In genomic region chr8:113190537-113190936, GRCm38 (mm10) we compare ENCODE assay signal across 7 mouse cellular contexts.
"Had no signal": no experiment of that assay in that cellular context is flagged by ENCODE, and none has a peak within 500 bp of the region (broad histone marks: within the 10 kb centered on the region; RNA-seq: fewer than 3 reads in every experiment).

No protein-coding gene starts in this region.

- DNase-seq: kidney, postnatal 25 days; left cerebral cortex, postnatal 4 days; lung, adult 18-20 months; midbrain, embryonic 14.5 days; right cerebral cortex, postnatal 14 days; thymus, adult 2 months; thymus, postnatal 25 days had no signal
